Mouse (Mus musculus) liver, postnatal 0 days (tissue): ENCODE results near the gene Cmc1.
A peak's percentile ranks its signal among the peaks of the same experiment; 100 is the strongest.

Experiments used
- CTCF ChIP-seq: sonication (generic); IDR thresholded peaks from 2 replicates; pipeline ENCODE4 v1.5.1; 2016; ENCODE audit warnings: antibody characterized with exemption, low read depth
- EP300 ChIP-seq: IDR thresholded peaks from 2 replicates; pipeline ENCODE4 v1.6.1; 2016; ENCODE audit warnings: antibody characterized with exemption, low read depth, mild to moderate bottlenecking

GRCm38 (mm10) chr9:118053286-118053685 is 96.7 kb downstream of the Cmc1 start:
- TF ChIP-seq CTCF = peak; percentile 71
- no peak for TF ChIP-seq EP300
